Mouse (Mus musculus) liver, embryonic 14.5 days (tissue): Measurements from ENCODE around the gene Lekr1.

Source experiments
- CTCF ChIP-seq: IDR thresholded peaks from 2 replicates; pipeline ENCODE4 v1.5.1; 2016; ENCODE audit warnings: antibody characterized with exemption, low read depth, control low read depth
- EP300 ChIP-seq: IDR thresholded peaks from 2 replicates; pipeline ENCODE4 v1.6.1; 2016; ENCODE audit warnings: antibody characterized with exemption, low read depth

DNA sequence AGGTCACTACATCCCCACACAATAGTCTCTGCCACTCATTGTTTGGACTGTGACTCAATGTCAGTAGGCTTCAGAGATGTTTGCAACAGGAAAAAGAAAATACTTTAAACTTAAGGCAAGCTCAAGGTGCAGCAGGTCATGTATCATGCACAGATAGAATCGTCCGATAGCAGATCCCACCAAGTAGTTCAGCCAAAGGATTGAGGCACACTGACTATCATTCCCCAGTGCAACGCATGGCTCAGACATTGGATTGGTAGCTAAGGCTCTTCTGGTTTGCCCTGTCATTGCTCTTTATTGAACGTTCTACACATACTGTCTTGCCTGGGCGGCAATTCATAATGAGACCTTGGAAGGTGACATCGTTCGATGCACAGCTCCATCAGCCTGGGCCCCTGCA lies 9.6 kb upstream of the Lekr1 start:
- TF ChIP-seq CTCF (no peak), EP300 (no peak)
